Mouse (Mus musculus) liver, embryonic 11.5 days (tissue): ENCODE measurements around the gene Emilin3. TPM values are rescaled to one million over a fixed set of nuclear protein-coding genes. Genes with fewer than 3 reads are reported as not detected.

Experiments used
- polyA plus RNA-seq: library from polyadenylated mRNA; unstranded; fragments of >200 nt; fragmentation: Nextera tagmentation; extraction: Ambion mirVana; gene quantifications from 2 replicates; pipeline ENCODE4 v1.2.1, GENCODE M21; 2014

The Emilin3 gene
- polyA plus RNA-seq, 1 experiment from 2014 or later = 1.3 TPM

Other genes starting within 250 kb of the Emilin3 start
- gene Plcg1, start 181.0 kb downstream of the Emilin3 start, polyA plus RNA-seq = 22.3 and 27.2 TPM in 2 replicates
- 4.9 and 5.5 TPM in 2 replicates for gene Zhx3, start 39.3 kb downstream of the Emilin3 start, polyA plus RNA-seq
- gene Lpin3, start 31.7 kb downstream of the Emilin3 start, polyA plus RNA-seq = 1.0 and 1.3 TPM in 2 replicates
- gene Chd6, start 196.7 kb upstream of the Emilin3 start, polyA plus RNA-seq = 15.8 and 19.0 TPM in 2 replicates